Mouse (Mus musculus) testis, adult 2 months (tissue): ENCODE data around the gene AU015836. TPM values are rescaled to one million over a fixed set of nuclear protein-coding genes. Genes with fewer than 3 reads are reported as not detected.

Source experiments
- H3K27ac ChIP-seq: fragments of 200-500 bp; 2 replicates; pipeline ENCODE4 v1.5.1; 2012; ENCODE audit warnings: low read depth, low read length; ENCODE audit not compliant: control insufficient read depth, insufficient read depth
- H3K27me3 ChIP-seq: fragments of 200-500 bp; 2 replicates; pipeline ENCODE4 v1.6.1; 2012; ENCODE audit warnings: mild to moderate bottlenecking, low read length, moderate library complexity; ENCODE audit not compliant: control insufficient read depth, insufficient read depth
- H3K36me3 ChIP-seq: fragments of 200-500 bp; 2 replicates; pipeline ENCODE4 v1.6.1; 2012; ENCODE audit warnings: mild to moderate bottlenecking, low read length; ENCODE audit not compliant: control insufficient read depth, insufficient read depth
- H3K4me1 ChIP-seq: fragments of 200-500 bp; 2 replicates; pipeline ENCODE4 v1.6.1; 2012; ENCODE audit warnings: low read length; ENCODE audit not compliant: control insufficient read depth, insufficient read depth
- H3K4me3 ChIP-seq: fragments of 200-500 bp; 2 replicates; pipeline ENCODE4 v1.5.1; 2012; ENCODE audit warnings: low read depth, mild to moderate bottlenecking, low read length, moderate library complexity, mixed read lengths; ENCODE audit not compliant: control insufficient read depth
- CTCF ChIP-seq: fragments of 200-500 bp; IDR thresholded peaks from 2 replicates; pipeline ENCODE4 v1.5.1; 2012; ENCODE audit warnings: low read depth, mild to moderate bottlenecking, inconsistent platforms, low read length, moderate library complexity; ENCODE audit not compliant: control insufficient read depth, insufficient read depth, insufficient replicate concordance
- POLR2A ChIP-seq: fragments of 200-500 bp; IDR thresholded peaks from 2 replicates; pipeline ENCODE4 v1.6.1; 2012; ENCODE audit warnings: low read depth, mild to moderate bottlenecking, inconsistent platforms, low read length, moderate library complexity; ENCODE audit not compliant: control insufficient read depth
- polyA plus RNA-seq: library from polyadenylated mRNA; depleted of rRNA; stranded (reverse); fragments of >200 nt; gene quantifications from 2 replicates; pipeline ENCODE4 v1.2.3, GENCODE M21; 2012; rRNA removed

AU015836 gene
- polyA plus RNA-seq, 1 experiment = 15.0 TPM

DNA sequence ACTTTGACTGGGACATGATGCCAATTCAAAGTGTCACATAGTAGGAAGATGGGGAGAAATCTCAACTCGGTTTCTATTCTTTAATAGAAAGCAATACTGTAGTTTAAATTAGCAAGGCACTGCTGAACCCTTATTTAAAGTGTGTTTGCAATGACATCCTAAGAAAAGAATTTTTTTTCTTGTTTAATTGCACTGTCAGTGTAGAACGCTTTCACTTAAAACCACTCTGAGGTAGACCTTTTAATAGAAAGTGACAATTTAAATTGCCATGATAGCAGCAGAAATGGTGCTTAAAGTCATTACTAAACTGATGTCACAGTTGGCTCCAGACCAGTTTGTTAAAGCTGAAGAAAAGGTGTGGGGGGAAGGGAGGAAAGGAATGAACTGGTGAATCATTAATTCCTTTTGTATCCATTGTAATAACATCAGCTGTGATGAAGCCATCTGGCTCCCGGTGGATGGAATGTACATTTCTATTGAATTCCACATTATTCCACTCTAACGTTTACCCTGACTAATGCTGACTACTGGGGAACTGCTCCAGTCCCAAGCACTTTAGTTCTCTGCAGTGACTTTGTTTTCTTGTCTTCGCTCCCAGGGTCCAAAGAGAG, 53.9 kb downstream of the AU015836 start:
- TF ChIP-seq CTCF = no peak
- TF ChIP-seq POLR2A = no peak
- Histone ChIP-seq H3K27me3 (no peaks in the 10 kb centered on the region), H3K36me3 (no peaks in the 10 kb centered on the region), H3K4me1 (no peaks in the 10 kb centered on the region), H3K27ac (no peak overlapping the region), H3K4me3 (no peak overlapping the region)

Other genes with a start within 250 kb of the AU015836 start
- 36.4 and 43.0 TPM in 2 replicates for gene Pdk3, start 136.5 kb upstream of the AU015836 start, polyA plus RNA-seq
- 2.0 and 4.1 TPM in 2 replicates for gene Zfx, start 155.0 kb downstream of the AU015836 start, polyA plus RNA-seq
- 3.8 and 3.9 TPM in 2 replicates for gene Eif2s3x, start 244.2 kb downstream of the AU015836 start, polyA plus RNA-seq